Mouse (Mus musculus): ENCODE measurements around the gene Ppm1a.
"Not testable (repeated sequence)": the region's sequence is repeated elsewhere in the genome, so short reads cannot be mapped to it uniquely, and the experiment has no call there.

Gene Ppm1a

GRCm38 (mm10) chr12:72760376-72761229, 3.3 kb downstream of the Ppm1a start:
- intact Hi-C loops (cut with DNase I) = loop anchor here (10.0 kb wide), 1 partner anchor 96 kb away; the partner anchor contains the start of gene Dhrs7

- intact Hi-C loops (cut with DNase I) = loop anchor here (10.0 kb wide), 1 partner anchor 96 kb away; the partner anchor contains the start of gene Dhrs7
Observed at GRCm38 (mm10) chr12:72761230-72761648, 4.0 kb downstream of the Ppm1a start.

- intact Hi-C loops (cut with DNase I) = loop anchor here (10.0 kb wide), 1 partner anchor 97 kb away; the partner anchor contains the start of gene Dhrs7
Observed at GRCm38 (mm10) chr12:72761649-72762261, 4.5 kb downstream of the Ppm1a start.

GRCm38 (mm10) chr12:72762502-72762901, 5.2 kb downstream of the Ppm1a start:
- intact Hi-C loops (cut with DNase I) = loop anchor here (10.0 kb wide), 1 partner anchor 98 kb away; the partner anchor contains the start of gene Dhrs7

- intact Hi-C loops (cut with DNase I) = loop anchor here (10.0 kb wide), 1 partner anchor 98 kb away; the partner anchor contains the start of gene Dhrs7
Observed at GRCm38 (mm10) chr12:72763156-72763555, 5.9 kb downstream of the Ppm1a start.

- intact Hi-C loops (cut with DNase I) = loop anchor here (10.0 kb wide), 1 partner anchor 103 kb away; the partner anchor contains the start of gene Dhrs7
Observed at GRCm38 (mm10) chr12:72767809-72768208, 10.6 kb downstream of the Ppm1a start.

- intact Hi-C loops (cut with DNase I) = loop anchor here (10.0 kb wide), 1 partner anchor 103 kb away; the partner anchor contains the start of gene Dhrs7
Observed at GRCm38 (mm10) chr12:72768230-72768629, 11.0 kb downstream of the Ppm1a start.

- intact Hi-C loops (cut with DNase I) = loop anchor here (10.0 kb wide), 1 partner anchor 105 kb away; the partner anchor contains the start of gene Dhrs7
Observed at GRCm38 (mm10) chr12:72769546-72770230, 12.4 kb downstream of the Ppm1a start.

GRCm38 (mm10) chr12:72771153-72771552, 13.9 kb downstream of the Ppm1a start:
- intact Hi-C loops (cut with DNase I) = no loop called here

GRCm38 (mm10) chr12:72771711-72772110, 14.5 kb downstream of the Ppm1a start:
- intact Hi-C loops (cut with DNase I) = no loop called here

GRCm38 (mm10) chr12:72773921-72774320, 16.7 kb downstream of the Ppm1a start:
- intact Hi-C loops (cut with DNase I) = no loop called here

- intact Hi-C loops (cut with DNase I) = no loop called here
Observed at GRCm38 (mm10) chr12:72777244-72777643, 20.0 kb downstream of the Ppm1a start.

GRCm38 (mm10) chr12:72780136-72780535, 22.9 kb downstream of the Ppm1a start:
- intact Hi-C loops (cut with DNase I) = no loop called here

GRCm38 (mm10) chr12:72782786-72783185, 25.5 kb downstream of the Ppm1a start:
- intact Hi-C loops (cut with DNase I) = not testable (repeated sequence)

- intact Hi-C loops (cut with DNase I) = no loop called here
Observed at GRCm38 (mm10) chr12:72785183-72785930, 28.1 kb downstream of the Ppm1a start.

- intact Hi-C loops (cut with DNase I) = no loop called here
Observed at GRCm38 (mm10) chr12:72786551-72786950, 29.3 kb downstream of the Ppm1a start.

GRCm38 (mm10) chr12:72786986-72787385, 29.7 kb downstream of the Ppm1a start:
- intact Hi-C loops (cut with DNase I) = no loop called here

GRCm38 (mm10) chr12:72790538-72790937, 33.3 kb downstream of the Ppm1a start:
- intact Hi-C loops (cut with DNase I) = no loop called here

GRCm38 (mm10) chr12:72792320-72793091, 35.3 kb downstream of the Ppm1a start:
- intact Hi-C loops (cut with DNase I) = no loop called here

GRCm38 (mm10) chr12:72793983-72794382, 36.7 kb downstream of the Ppm1a start:
- intact Hi-C loops (cut with DNase I) = no loop called here
